Mouse (Mus musculus): ENCODE data around the gene Zcchc2. TPM values are rescaled to one million over a fixed set of nuclear protein-coding genes. Genes with fewer than 3 reads are reported as not detected.
A peak's percentile ranks its signal among the peaks of the same experiment; 100 is the strongest.

Zcchc2 gene
- polyA plus RNA-seq, 1 experiment = 3.8 TPM

- H3K4me3 ChIP-seq (replicated peaks) = no peak overlapping the region
- no peaks in the 10 kb centered on the region for H3K27me3 ChIP-seq (replicated peaks)
- no peaks in the 10 kb centered on the region for H3K36me3 ChIP-seq (replicated peaks; ENCODE audit: low read length)
- peaks cover 14% of the 10 kb centered on the region for H3K4me1 ChIP-seq
- no peaks in the 10 kb centered on the region for H3K9me3 ChIP-seq
- TF ChIP-seq GATA1 (IDR thresholded peaks at IDR 0.05; ENCODE audit: borderline replicate concordance, low read length) (no peak), FLI1 (IDR thresholded peaks at IDR 0.05; ENCODE audit: low read length) (no peak)
Observed at GRCm38 (mm10) chr1:105962852-105963251, 27.4 kb upstream of the Zcchc2 start.

GRCm38 (mm10) chr1:105964514-105964913 is 25.7 kb upstream of the Zcchc2 start:
- peaks cover 17% of the 10 kb centered on the region for H3K4me1 ChIP-seq
- no peaks in the 10 kb centered on the region for H3K36me3 ChIP-seq (replicated peaks; ENCODE audit: low read length)
- H3K27me3 ChIP-seq (replicated peaks) = no peaks in the 10 kb centered on the region
- H3K4me3 ChIP-seq (replicated peaks) = peak overlapping the region; percentile 12
- TF ChIP-seq GATA1 (IDR thresholded peaks at IDR 0.05; ENCODE audit: borderline replicate concordance, low read length) (no peak), FLI1 (IDR thresholded peaks at IDR 0.05; ENCODE audit: low read length) (no peak)
- H3K9me3 ChIP-seq = no peaks in the 10 kb centered on the region

GRCm38 (mm10) chr1:105965189-105965588 is 25.0 kb upstream of the Zcchc2 start:
- peak overlapping the region; percentile 38 for H3K4me3 ChIP-seq (replicated peaks)
- no peaks in the 10 kb centered on the region for H3K36me3 ChIP-seq (replicated peaks; ENCODE audit: low read length)
- no peaks in the 10 kb centered on the region for H3K9me3 ChIP-seq
- H3K27me3 ChIP-seq (replicated peaks) = no peaks in the 10 kb centered on the region
- H3K4me1 ChIP-seq = peaks cover 17% of the 10 kb centered on the region
- no peak for TF ChIP-seq FLI1 (IDR thresholded peaks at IDR 0.05; ENCODE audit: low read length)

GRCm38 (mm10) chr1:105971490-105972170 is 18.6 kb upstream of the Zcchc2 start:
- Histone ChIP-seq H3K9me3 (no peaks in the 10 kb centered on the region), H3K27me3 (replicated peaks) (no peaks in the 10 kb centered on the region), H3K4me3 (replicated peaks) (peak overlapping the region; percentile 91)

GRCm38 (mm10) chr1:105974023-105974422 is 16.2 kb upstream of the Zcchc2 start:
- TF ChIP-seq FLI1 (IDR thresholded peaks at IDR 0.05; ENCODE audit: low read length) (no peak), GATA1 (IDR thresholded peaks at IDR 0.05; ENCODE audit: borderline replicate concordance, low read length) (no peak)
- Histone ChIP-seq H3K4me1 (peaks cover 62% of the 10 kb centered on the region), H3K36me3 (replicated peaks; ENCODE audit: low read length) (peaks cover 14% of the 10 kb centered on the region), H3K4me3 (replicated peaks) (peak overlapping the region; percentile 38), H3K27me3 (replicated peaks) (no peaks in the 10 kb centered on the region), H3K9me3 (peaks cover 3% of the 10 kb centered on the region; the same call in 1 of the 2 replicates)

More at GRCm38 (mm10) chr1:105971490-105972170, 18.6 kb upstream of the Zcchc2 start:
- Histone ChIP-seq H3K4me1 (peaks cover 47% of the 10 kb centered on the region), H3K36me3 (replicated peaks; ENCODE audit: low read length) (peaks cover 7% of the 10 kb centered on the region)
- TF ChIP-seq GATA1 (IDR thresholded peaks at IDR 0.05; ENCODE audit: borderline replicate concordance, low read length) (no peak), FLI1 (IDR thresholded peaks at IDR 0.05; ENCODE audit: low read length) (no peak)

- no peak for TF ChIP-seq FLI1 (IDR thresholded peaks at IDR 0.05; ENCODE audit: low read length)
- no peak for TF ChIP-seq GATA1 (IDR thresholded peaks at IDR 0.05; ENCODE audit: borderline replicate concordance, low read length)
- Histone ChIP-seq H3K4me1 (peaks cover 73% of the 10 kb centered on the region), H3K27me3 (replicated peaks) (no peaks in the 10 kb centered on the region), H3K9me3 (peaks cover 10% of the 10 kb centered on the region), H3K4me3 (replicated peaks) (no peak overlapping the region), H3K36me3 (replicated peaks; ENCODE audit: low read length) (peaks cover 32% of the 10 kb centered on the region)
Observed at GRCm38 (mm10) chr1:105977446-105978094, 12.6 kb upstream of the Zcchc2 start.

- H3K9me3 ChIP-seq = peaks cover 10% of the 10 kb centered on the region
- H3K27me3 ChIP-seq (replicated peaks) = no peaks in the 10 kb centered on the region
- H3K4me1 ChIP-seq = peaks cover 73% of the 10 kb centered on the region
Observed at GRCm38 (mm10) chr1:105980849-105981610, 9.2 kb upstream of the Zcchc2 start.

GRCm38 (mm10) chr1:105982496-105983364 is 7.5 kb upstream of the Zcchc2 start:
- Histone ChIP-seq H3K9me3 (peaks cover 10% of the 10 kb centered on the region), H3K4me3 (replicated peaks) (no peak overlapping the region), H3K4me1 (peaks cover 72% of the 10 kb centered on the region), H3K36me3 (replicated peaks; ENCODE audit: low read length) (peaks cover 54% of the 10 kb centered on the region), H3K27me3 (replicated peaks) (no peaks in the 10 kb centered on the region)
- no peak for TF ChIP-seq FLI1 (IDR thresholded peaks at IDR 0.05; ENCODE audit: low read length)
- no peak for TF ChIP-seq GATA1 (IDR thresholded peaks at IDR 0.05; ENCODE audit: borderline replicate concordance, low read length)

More at GRCm38 (mm10) chr1:105980849-105981610, 9.2 kb upstream of the Zcchc2 start:
- peak overlapping the region; percentile 81 for H3K4me3 ChIP-seq (replicated peaks)
- H3K36me3 ChIP-seq (replicated peaks; ENCODE audit: low read length) = peaks cover 50% of the 10 kb centered on the region
- TF ChIP-seq GATA1 (IDR thresholded peaks at IDR 0.05; ENCODE audit: borderline replicate concordance, low read length) (no peak), FLI1 (IDR thresholded peaks at IDR 0.05; ENCODE audit: low read length) (no peak)

- Histone ChIP-seq H3K4me1 (peaks cover 76% of the 10 kb centered on the region), H3K36me3 (replicated peaks; ENCODE audit: low read length) (peaks cover 52% of the 10 kb centered on the region), H3K9me3 (peaks cover 6% of the 10 kb centered on the region), H3K4me3 (replicated peaks) (peak overlapping the region; percentile 68), H3K27me3 (replicated peaks) (no peaks in the 10 kb centered on the region)
- TF ChIP-seq GATA1 (IDR thresholded peaks at IDR 0.05; ENCODE audit: borderline replicate concordance, low read length) (no peak), FLI1 (IDR thresholded peaks at IDR 0.05; ENCODE audit: low read length) (no peak)
Observed at GRCm38 (mm10) chr1:105984172-105984571, 6.0 kb upstream of the Zcchc2 start.

Measured in megakaryocyte, embryonic 14.5 days (primary cell).